Mouse (Mus musculus) liver (tissue): Measurements from ENCODE around the gene Naxd.
"Not testable (repeated sequence)": the region's sequence is repeated elsewhere in the genome, so short reads cannot be mapped to it uniquely, and the experiment has no call there.

ENCODE experiments used
- DNase-seq: peaks from one replicate; pipeline ENCODE4 v3.0.0-alpha.2; 2020; ENCODE audit warnings: mixed read lengths

The Naxd gene

GRCm38 (mm10) chr8:11497017-11497990 is at the start of gene Naxd:
Gene Naxd, plus strand, starts transcription at chr8:11497506.
- DNase-seq: peak; percentile 92

DNA sequence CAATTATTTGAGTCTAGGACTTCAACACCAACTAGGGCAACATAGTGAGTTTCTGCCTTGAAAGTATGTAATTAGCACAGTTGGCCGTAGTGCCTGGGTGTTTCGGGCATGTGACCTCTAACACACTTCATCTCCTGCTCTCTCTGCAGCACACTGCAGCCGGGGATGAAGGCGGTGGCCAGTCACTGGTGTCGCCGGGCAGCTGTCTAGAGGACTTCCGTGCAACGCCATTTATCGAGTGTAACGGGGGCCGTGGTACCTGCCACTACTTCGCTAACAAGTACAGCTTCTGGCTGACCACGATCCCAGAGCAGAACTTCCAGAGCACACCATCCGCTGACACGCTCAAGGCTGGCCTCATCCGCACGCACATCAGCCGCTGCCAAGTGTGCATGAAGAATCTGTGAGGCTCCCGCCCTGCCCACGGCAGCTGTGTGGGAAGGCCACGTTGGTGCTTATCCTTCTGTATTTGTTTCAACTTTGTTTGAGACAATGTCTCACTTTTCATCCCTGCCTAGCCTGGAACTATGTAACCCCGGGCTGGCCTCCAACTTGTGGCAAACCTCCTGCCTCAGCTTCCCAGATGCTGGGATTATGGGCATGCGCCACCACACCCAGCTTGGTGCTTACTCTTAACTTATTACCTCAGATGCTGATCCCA is 49.3 kb upstream of the Naxd start:
- no peak for DNase-seq

- DNase-seq: no peak
These were observed 46.9 kb upstream of the Naxd start for GRCm38 (mm10) chr8:11450184-11451113.

GRCm38 (mm10) chr8:11452152-11452551 is 45.2 kb upstream of the Naxd start:
- no peak for DNase-seq

DNA sequence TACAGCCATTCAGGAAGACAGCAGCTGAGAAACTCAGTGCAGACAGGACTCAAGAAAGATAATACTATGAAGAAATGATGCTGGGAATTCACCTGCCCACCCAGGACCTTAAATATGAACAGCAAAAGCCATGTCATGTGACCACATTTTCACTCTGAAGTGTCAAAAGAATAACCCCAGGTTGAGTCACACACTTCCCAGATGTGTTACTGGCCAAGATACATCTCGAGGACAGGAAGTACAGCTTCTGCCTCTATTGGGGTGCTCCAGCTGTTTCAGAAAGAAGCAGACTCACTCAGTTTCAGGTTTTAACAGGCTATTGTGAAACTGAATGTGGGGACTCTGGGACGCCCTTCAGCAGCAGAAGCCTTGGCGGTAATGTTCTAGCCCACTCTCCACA is 44.7 kb upstream of the Naxd start:
- no peak for DNase-seq

- no peak for DNase-seq
These were observed 44.3 kb upstream of the Naxd start for GRCm38 (mm10) chr8:11452974-11453373.

DNA sequence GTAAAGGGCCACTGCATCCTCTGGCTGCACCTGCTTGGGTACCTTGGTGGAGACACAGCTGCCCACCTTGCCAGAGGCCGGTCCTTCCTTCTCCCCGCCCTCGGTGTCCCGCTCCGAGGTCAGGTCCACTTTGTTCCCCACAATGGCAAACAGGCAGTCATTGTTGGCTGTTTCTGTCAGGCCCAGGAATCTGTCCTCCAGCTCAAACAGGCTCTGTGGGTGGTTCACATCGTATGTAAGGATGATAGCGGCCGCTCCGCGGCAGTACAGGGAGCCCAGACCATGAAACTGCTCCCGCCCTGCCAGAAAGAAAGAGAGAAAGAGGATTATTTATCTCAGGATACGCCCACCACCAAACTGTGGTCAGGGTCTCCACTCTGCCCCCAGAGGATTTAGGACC is 43.1 kb upstream of the Naxd start:
- no peak for DNase-seq

GRCm38 (mm10) chr8:11457278-11457677 is 40.0 kb upstream of the Naxd start:
- no peak for DNase-seq

DNA sequence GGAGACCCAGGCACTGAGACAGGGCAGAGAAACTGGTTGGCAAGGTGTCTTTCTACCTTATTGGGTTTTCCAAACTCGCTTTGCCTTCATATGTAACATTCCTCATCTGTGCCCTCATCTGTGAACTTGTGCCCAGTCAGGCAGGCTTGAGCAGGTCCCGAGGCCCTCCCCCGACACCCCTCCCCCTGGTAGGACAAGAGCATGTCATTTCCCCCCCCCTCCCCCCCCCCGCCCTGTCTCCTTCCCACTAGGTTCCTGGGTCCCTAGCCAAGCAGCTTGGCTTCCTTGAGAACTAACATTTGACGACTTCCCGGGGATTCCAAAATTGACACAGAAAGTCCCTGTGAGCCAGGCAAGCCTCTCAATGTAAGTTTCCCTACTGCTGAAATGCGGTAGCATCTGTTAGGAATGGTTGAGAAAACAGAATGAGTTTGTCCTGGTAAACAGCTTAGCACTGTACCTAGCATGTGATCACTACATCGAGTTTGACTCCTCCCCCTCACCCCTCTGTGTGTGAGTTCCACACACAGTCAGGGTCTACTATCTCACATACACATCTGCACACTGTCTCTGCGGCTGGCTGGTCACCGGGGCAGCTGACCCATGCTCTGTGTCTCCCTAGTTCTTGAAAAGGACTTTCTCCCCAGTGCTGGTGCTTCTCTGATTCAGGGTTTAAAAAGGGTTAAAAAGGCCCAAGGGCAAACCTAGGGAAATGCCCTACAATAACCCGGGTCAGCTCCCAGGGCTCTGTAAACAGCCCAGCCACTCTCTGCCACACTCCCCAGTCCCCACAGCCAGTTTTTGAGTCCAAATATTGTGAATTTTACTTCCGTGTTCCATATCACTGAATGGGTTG is 39.1 kb upstream of the Naxd start:
- peak; percentile 22 for DNase-seq

DNA sequence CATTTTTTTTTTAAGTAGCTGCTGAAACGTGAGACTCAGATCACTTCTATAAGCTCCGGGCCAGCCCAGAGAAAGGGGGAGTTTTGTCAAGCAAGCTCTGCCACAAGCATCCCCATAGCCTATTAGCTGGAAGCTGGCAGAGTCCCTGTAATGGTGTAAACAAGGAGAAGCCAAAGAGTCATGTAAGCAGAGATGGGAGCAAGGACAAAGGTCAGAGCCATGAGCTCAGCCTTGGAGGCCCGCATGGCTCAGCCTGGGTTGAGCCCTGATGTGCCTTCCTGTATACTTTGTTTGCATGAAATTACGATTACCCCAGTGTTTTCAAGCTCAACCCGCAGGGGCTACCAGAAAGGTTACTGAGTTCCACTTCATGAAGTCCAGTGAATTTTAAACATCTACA is 38.3 kb upstream of the Naxd start:
- no peak for DNase-seq

- peak; percentile 40 for DNase-seq
These were observed 36.4 kb upstream of the Naxd start for GRCm38 (mm10) chr8:11460934-11461333.

DNA sequence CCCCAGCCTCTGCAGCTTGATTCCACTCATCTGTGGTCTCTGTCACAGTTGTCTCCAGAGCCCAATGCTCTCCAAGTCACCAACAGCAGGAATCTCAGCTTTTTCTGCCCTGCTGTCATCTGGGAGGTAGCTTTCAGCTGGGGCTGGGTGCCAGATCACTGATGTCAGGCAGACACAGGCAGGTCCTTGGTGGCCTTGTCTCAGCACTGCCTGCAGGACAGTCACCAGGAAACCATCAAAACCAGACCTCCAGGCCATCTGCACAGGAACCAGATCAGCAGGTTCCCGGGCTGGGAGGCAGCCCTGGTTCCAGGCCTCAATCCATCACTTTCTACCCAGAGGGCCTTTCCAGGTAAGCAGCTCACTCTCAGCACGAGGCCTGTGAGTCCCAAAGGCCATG is 35.5 kb upstream of the Naxd start:
- no peak for DNase-seq

- no peak for DNase-seq
These were observed 34.7 kb upstream of the Naxd start for GRCm38 (mm10) chr8:11462641-11463040.

- DNase-seq: no peak
These were observed 33.8 kb upstream of the Naxd start for GRCm38 (mm10) chr8:11463541-11463888.

DNA sequence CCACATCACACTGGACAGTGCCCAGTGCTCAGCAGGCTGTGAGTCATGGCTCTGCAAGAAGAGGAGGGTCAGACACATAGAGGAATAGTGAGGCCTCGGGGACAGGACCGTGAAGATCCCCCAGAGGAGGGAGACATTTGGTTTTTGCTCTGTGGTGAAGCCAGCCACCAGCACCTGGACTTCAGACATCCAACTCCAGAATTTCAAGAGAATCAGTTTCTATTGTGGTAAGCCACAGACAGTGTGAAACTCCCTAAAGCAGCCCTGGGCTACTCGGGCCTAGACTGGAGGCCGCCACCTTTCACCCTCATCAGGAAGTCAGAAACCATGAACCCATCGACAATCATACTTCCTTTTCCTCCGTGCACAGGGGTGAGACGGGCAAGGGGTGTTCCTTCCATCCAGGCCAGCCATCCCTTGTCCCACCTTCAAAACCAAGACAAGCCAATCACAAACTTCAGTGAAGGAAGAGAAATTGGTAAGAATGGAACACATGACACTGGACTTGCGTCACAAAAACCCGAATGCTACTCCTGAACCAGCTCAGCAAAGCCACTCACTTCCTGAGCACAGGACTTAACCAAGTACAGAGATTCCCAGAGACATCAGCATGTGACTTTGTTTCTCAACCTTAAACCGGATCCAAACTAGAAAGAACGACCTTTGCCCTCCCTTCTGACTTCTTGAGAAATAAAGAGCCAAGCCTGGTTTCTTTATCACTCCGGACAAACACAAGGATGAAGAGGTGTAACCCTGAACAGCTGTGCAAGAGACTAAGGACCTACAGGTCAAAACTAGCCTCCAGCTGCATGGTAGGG is 33.2 kb upstream of the Naxd start:
- no peak for DNase-seq

- DNase-seq: no peak
These were observed 32.7 kb upstream of the Naxd start for GRCm38 (mm10) chr8:11464707-11464964.

- DNase-seq: no peak
These were observed 31.7 kb upstream of the Naxd start for GRCm38 (mm10) chr8:11465619-11466018.

GRCm38 (mm10) chr8:11466528-11466927 is 30.8 kb upstream of the Naxd start:
- not testable (repeated sequence) for DNase-seq

DNA sequence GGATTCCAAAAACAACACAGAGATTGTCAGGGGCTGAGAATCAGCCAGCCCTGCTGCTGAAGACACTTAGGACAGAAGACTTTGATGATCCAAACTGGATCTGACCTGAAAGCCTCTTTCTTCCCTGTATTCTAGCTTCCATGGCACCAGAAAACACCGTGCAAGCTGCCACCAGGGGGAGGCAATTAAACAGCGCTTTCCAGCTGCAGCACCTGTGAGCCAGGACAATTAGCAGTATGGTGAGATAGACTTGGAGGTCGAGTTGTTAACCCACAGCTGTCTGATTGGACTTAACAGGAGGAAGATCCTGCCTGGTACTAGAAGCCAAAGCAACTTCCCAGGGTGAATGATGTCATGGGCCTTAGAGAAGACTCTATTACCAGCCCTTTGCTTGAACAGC is 28.2 kb upstream of the Naxd start:
- peak; percentile 40 for DNase-seq

- no peak for DNase-seq
These were observed 26.6 kb upstream of the Naxd start for GRCm38 (mm10) chr8:11470694-11471093.

DNA sequence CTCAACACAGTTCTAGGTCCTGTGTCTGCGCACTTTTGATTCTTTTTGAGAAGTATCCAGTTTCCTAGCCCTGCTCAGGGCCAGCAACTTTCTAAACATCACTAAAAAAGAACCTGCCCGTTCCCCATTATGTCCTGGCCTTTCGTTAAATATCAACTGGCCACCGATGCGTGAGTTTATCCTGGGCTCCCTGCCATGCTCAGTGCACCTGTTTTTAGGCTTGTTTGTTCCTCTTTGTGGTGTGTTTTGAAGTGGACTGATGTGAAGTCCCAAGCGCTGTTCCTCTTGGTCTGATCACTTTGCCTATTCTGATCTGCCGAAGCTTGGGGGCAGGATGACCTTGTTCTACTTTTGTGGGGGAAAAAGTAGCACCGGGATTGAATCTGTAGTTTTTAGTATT is 26.0 kb upstream of the Naxd start:
- DNase-seq: no peak

GRCm38 (mm10) chr8:11473072-11473471 is 24.2 kb upstream of the Naxd start:
- peak; percentile 46 for DNase-seq
